Mouse (Mus musculus) left cerebral cortex, postnatal 4 days (tissue): ENCODE data around the gene Atad3a. TPM values are rescaled to one million over a fixed set of nuclear protein-coding genes. Genes with fewer than 3 reads are reported as not detected.

Experiments
- DNase-seq: peaks from one replicate; pipeline ENCODE4 v3.0.0-alpha.2; 2022
- intact Hi-C: fragments of 180-260 bp; cut with DNase I; formaldehyde crosslinking; loops from one replicate; pipeline ENCODE4 v1.15.1; 2025
- total RNA-seq, 2 experiments: library from RNA; stranded (reverse); gene quantifications; 2 replicates each; pipeline ENCODE4 v1.2.3; 2021

Gene Atad3a
- total RNA-seq, 2 experiments from 2014 or later, result 64.8 to 69.8 TPM

DNA sequence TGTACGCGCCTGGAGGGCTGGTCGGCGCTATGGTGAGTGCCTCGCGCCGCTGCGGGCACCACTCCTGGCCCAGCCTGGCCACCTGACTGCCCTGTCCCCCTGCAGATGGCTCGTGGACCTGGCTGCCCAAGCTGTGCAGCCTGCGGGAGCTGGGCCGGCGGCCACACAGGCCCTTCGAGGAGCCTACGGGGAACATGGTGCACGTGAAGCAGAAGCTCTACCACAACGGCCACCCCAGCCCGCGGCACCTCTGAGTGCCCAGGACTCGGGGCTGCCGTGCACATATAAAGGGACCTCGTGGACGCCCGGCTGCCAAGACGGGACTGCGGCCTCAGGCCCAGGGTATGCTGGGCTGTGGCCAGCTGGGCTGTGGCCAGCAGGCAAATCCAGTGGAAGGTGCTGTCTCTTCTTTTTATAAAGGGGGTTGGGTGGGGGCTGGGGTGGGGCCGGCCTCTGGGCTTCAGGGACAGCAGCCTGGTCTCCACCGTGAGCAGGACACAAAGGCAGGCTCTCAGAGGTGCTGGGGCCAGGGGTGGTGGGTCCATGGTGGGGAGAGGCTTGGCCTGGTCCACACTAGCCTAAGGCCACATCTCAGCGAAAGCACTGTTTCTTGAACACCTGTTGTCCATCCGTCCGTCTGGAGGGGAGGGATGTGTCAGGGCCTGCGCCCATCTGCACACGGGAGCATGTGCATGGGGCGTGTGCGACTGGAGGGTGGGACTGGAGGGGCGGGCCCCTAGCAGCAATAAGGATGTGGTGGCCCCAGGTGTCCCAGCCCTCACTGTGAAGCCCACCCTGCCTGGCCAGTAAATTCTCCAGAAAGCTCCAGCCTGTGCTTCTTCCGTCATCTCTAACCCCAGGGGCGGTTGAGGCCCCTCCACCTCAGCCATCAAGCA, 20.9 kb downstream of the Atad3a start:
- intact Hi-C loops, result no loop called here
- peak; percentile 69 for DNase-seq

DNA sequence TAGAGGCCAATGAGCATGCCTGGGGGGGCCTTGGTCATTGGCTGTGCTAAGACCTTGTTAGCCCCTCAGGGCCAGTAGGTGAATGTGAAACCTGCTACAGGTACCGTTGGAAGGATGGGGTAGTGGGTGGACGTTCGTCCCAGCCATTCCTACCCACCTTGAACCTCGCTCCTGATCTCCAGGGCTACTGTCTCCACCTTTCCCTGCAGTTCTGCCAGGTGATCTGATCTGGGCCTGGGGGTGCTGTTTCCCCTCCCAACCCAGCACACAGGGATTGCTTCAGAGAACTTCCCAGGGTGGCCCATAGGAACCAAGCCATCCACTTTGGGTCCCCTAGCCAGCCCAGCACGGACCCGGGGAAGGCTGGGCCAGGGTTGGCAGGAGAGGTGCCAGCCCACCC, 21.7 kb downstream of the Atad3a start:
- peak; percentile 18 for DNase-seq
- intact Hi-C loops, result no loop called here

DNA sequence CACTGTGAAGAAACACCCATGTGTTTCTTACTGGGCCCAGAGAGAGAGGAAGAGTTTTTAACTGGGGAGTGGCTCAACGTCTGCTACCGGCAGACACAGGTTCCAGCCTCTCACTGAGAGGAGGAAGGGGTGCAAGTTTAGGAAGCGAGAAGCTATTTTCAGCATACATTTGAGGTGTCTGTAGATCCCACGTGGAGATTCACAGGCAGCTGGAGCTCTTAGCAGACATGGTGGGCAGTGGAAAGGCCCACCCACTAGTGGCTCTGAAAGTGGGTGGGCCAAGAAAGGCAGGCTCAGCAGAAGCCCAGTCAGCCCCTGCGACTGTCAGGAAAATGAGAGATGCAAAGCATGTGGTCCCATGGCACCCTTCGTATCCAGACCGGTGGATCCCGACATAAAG, 22.6 kb downstream of the Atad3a start:
- intact Hi-C loops, result no loop called here
- no peak for DNase-seq

DNA sequence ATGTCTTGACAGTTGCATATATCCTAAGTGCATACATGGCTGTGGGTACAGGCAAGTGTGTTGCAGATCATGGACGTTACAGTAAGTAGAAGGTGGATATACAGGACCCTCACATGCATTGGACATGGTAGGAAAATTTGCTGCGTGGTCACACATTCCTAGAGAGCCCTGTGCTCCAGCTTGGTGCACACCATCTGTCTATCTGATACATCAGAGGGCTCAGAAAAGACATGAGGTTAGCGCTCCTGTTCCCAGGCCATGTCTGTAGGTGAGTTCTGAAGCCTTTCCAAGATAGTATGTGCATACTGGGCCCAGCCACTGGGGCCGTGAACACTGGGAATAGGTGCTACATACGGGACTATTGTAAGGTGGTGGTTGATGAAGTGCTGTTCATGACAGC, 24.5 kb downstream of the Atad3a start:
- intact Hi-C loops, result no loop called here
- DNase-seq, result no peak

DNA sequence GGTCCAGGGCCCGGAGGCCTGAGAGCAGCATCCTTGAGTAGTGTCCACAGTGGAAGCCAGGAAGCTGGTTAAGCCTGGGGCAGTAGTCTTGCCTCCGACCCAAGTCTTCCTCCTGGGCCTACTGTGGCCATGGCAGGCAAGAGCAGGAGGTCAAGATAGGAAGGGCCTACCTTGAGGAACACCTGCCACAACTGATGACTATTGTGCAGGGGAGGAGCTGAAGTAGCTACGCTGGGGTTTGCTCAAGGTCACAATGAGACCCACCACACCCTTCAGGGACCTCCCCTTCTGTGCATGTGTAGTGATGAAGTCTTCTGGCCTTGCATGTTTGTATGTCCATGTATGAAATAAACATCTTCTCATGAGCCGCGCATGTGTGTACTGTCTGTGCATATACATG, 25.1 kb downstream of the Atad3a start:
- intact Hi-C loops, result no loop called here

DNA sequence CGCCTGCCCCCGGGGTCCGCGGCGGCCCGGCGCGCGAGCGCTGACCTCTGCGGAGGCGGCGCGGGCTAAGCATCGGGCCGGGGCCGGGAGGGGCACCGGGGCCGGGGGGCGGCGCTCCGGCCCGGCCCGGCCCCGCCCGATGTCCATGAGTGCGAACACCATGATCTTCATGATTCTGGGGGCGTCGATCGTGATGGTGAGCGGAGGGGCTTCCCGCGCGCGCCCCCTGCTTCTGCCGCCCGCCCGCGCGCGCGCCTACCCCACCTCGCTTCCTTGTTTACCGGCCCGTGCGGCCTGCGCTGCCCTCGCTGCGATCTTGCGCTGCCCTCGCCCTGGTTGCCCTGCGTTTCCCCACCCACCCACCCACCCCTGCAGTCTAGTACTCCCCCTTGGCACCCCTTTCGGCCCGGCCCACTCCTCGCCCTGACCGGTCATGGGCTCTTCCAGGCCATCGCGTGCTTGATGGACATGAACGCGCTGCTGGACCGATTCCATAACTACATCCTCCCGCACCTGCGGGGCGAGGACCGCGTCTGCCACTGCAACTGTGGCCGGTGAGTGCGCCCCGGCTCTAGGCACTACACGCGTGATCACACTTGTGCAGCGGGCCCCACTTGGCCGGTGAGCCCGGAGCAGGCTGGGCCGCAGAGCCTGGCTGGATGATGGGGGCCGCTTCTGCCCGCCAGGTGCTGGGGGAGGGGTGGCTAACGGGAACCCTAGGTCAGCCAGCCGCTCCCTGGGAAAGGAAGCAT, 25.8 kb downstream of the Atad3a start:
- intact Hi-C loops, result no loop called here
- DNase-seq, result peak; percentile 81

More for the DNA sequence above, 25.1 kb downstream of the Atad3a start:
- DNase-seq, result no peak

DNA sequence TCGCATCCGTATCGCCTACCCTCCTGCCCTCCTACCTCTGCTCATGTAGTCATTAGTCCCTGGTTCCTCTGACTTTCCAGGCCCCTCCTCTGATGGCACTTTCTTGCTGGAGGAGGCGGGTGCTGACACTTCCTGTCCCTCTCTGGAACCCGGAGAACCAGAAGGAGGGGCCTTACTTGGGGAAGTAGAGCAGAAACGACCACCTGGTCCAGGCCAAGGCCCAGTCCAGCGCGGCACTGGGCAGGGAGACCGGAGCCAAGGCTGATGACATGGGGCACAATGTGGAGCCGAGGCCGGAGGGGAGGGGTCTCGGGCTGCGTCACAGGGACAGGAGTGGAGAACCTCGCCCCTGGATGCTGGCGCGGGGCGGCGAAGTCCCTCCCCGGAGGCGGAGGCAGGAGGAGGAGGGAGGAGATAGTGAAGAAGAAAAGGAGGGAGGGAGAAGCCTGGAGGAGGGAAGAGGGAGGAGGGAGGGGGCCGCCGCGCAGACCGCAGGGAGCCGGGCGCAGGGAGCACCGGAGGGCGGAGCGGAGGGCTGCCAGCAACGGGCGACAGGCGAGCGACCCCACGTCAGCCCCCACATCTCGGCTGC, 26.4 kb downstream of the Atad3a start, which contains the start of gene Tmem240:
TSS of gene Tmem240 (plus strand) at position 451 of the 592 bp plus-strand sequence.
- peak; percentile 98 for DNase-seq
- intact Hi-C loops, result no loop called here

DNA sequence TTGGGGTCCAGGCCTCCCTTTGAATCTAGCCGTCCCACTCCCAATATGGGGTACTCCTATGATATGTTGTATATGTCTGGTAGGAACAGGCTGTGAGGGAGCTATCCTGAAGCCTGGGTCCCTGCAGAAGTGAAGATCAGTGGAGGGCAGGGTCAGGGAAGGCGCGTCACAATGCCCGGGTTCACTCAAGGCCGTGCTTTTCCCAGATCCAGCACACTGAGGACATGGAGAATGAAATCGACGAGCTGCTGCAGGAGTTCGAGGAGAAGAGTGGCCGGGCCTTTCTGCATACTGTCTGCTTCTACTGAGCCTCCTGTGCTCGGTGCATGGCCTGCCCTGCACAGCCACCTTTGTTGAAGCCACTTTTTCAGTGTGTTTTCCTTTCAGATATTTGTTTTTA, 27.6 kb downstream of the Atad3a start:
- intact Hi-C loops, result no loop called here
- no peak for DNase-seq

DNA sequence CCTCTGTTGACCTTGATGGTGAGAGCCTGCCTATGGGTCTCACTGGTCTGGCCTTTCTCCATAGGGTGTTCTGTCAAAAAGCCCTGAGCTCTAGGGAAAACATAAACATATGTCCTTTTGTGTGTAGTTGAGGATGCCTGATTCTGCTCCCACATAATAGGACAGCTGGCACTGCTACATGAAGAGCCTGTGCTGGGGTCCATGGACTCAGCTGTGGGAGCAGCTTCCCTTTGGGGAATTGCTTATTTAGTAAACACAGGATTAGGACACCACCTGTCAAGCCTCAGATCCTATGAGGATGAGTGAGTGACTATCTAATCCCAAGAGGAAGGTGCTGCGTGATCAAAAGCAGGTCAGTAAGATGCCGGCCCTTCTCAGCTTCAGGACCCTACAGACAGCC, 32.9 kb downstream of the Atad3a start:
- no peak for DNase-seq
- intact Hi-C loops, result no loop called here

DNA sequence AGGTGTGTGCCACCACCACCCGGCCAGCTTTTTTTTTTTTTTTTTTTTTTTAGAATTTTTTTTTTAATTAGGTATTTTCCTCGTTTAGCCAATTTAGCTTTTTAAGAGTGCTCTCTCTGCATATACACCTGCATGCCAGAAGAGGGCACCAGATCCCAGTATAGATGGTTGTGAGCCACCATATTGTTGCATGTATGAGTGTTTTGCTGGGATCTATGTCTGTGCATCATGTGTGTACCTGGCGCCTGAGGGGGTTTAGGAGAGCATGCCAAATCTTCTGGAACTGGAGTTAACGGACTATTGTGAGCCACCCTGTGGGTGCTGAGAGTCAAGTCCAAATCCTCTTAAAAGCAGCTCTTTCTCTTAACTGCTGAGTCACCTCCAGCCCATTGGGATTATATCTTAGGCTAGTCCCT, 39.2 kb downstream of the Atad3a start:
- intact Hi-C loops, result no loop called here
- DNase-seq, result peak; percentile 27

DNA sequence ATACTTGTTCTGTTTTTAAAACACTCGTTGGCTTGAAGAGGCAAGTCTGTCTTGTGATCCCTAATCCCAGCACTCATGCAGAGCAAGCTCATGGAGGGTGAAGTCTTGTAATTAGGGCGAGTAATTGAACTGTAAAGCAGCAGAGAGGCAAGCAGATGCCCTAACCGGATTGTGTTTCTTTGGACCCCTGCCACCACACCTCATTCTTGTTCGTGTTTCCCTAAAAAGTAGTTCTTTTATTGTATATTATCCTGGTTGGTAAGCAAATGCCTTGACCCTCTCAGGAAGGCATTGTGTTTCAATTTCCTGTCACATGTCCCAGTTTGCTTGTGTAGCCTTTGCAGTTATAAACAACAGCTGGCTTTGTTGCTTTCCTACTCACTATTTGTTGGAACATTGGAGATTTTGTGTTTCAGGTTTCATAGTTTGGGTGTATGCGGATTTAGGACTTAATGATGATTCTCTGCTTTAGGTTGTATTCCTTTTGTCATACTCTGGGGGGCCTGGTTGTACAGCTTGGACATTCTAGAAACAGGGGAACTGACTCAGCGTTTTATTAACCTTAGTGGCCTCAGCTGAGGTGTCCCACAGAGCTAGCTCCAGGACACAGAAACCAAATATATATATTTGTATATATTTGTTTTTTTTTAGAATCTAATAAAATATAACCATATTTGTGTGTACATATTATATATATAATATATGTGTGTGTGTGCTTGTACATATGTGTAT, 50.2 kb downstream of the Atad3a start:
- intact Hi-C loops, result no loop called here
- DNase-seq, result peak; percentile 31

DNA sequence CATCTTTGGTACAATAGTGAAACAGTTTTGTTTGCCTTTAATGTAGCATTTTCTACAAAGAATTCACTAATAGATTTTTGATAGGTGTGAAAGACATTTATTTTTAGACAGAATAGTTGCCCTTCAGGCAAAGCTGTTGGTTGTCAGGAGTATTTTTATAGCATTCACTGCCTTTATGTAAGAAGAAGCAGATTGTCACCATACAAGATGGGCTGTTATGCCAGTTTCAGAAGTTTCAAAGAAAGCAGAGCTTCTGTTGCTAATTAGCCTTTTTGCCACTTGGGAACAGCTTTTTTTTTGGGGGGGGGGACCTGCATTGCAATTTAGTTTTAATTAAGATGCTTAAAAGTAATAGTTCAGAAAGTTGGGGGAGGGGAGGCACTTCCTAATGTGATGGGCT, 51.9 kb downstream of the Atad3a start:
- intact Hi-C loops, result no loop called here
- DNase-seq, result no peak

DNA sequence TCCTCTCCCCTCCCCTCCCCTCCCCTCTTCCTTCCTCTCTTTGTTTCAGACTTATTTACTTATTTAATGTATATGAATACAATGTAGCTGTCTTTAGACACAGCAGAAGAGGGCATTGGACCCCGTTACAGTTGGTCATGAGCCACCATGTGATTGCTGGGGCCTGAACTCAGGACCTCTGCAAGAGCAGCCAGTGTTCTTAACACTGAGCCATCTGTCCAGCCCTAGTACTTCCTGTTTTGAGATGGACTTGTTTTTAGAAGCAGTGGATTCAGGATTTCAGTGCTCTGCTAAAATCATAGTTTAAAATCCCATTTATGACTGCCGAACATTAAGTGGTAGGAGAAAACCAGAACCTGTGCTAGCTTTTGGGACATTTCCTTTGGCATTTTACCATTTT, 52.3 kb downstream of the Atad3a start:
- DNase-seq, result no peak
- intact Hi-C loops, result no loop called here

DNA sequence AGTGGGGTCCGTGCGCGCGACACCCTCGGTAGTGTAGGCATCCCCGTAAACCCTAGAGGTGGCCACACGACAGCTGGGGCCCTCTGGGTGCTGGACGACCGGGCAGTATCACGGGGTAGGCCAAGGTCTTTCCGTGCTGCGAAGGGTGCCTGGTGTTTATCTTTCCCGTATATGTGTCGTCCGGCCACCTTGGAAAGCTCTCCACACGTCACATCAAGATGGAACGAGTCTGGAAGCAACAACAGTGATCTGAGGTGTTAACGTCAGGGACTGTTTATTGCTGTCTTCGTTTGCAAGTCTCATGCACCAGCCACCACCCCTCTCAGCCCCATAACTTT, 55.3 kb downstream of the Atad3a start:
- DNase-seq, result no peak
- intact Hi-C loops, result no loop called here

DNA sequence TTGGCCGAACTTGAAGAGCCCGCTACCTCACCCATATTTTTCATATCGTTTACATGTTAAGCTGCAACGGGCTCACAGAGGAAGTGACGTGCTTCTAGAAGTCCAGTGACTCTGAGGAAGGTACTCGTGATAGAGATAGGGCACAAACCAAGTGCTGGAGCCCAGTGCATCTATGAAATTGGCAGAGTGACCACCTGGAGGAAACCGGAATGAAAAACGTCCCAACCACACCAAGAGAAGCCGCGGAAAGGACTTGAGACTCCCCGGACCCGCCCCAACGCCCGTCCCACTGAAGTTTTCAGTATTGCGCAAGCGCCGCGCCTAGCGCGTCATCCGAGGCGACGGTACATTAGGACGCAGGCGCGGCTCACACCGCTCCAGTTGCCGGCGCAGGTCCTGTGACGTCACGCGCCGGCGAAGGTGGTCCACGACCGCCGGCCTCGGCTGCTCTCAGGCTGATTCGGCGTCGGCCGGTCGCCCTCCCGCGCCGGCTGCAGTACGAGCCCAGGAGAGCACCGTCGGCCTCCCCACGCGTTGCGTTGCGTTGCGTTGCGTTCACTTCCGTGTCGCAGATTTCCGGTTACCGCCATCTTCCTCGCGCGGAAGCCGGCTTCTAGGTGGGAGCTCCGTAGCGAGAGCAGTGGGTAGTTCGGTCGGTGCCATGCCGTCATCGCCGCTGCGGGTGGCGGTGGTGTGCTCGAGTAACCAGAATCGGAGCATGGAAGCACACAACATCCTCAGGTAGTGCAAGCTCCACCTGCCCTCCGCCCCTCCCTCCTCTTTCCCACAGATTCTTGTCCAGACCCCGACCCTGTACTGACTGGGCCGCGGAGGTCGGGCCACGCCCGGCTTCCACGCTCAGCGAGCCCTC, 55.9 kb downstream of the Atad3a start, which contains the start of gene Ssu72:
TSS of gene Ssu72 (plus strand) at position 80 of the 871 bp plus-strand sequence.
- DNase-seq, result peak; percentile 94
- intact Hi-C loops, result no loop called here

DNA sequence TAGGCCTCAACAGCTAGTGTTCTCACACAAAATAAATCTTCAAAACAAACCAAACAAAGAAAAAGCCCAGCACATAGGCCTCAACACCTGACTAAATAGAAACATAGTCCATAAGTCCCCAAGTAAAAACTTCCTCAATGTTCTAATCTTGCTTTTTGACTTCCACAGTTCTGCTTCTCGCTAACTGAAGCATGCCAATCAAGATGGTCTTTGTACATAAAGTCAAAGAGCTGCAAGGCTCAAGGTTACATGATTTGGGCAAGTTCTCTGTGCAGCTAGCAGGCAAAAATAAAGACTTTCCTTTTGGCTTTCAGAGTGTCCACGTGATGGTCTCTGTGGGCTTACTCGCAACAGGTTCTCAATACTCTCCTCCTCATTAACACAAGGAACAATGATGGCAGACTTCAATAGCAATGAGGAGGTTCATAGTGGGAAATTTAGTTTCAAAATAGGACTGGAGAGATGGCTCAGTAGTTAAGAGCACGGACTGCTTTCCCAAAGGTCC, 57.4 kb downstream of the Atad3a start:
- intact Hi-C loops, result no loop called here
- no peak for DNase-seq

DNA sequence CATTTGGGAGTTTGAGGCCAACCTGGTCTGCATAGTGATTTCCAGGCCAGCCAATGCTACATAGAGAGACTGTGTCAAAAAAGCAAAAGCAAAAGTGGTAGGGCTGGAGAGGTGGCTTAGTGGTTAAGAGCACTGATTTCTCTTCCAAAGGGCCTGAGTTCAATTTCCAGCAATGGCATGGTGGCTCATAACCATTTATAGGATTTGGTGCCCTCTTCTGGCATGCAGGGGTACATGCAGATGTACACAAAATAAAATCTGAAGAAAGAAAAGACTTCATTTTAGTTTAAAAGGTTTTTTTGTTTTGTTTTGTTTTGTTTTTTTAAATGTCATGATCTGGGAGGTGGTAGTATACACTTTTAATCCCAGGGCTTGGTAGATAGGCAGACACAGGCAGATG, 60.5 kb downstream of the Atad3a start:
- intact Hi-C loops, result no loop called here
- DNase-seq, result no peak

DNA sequence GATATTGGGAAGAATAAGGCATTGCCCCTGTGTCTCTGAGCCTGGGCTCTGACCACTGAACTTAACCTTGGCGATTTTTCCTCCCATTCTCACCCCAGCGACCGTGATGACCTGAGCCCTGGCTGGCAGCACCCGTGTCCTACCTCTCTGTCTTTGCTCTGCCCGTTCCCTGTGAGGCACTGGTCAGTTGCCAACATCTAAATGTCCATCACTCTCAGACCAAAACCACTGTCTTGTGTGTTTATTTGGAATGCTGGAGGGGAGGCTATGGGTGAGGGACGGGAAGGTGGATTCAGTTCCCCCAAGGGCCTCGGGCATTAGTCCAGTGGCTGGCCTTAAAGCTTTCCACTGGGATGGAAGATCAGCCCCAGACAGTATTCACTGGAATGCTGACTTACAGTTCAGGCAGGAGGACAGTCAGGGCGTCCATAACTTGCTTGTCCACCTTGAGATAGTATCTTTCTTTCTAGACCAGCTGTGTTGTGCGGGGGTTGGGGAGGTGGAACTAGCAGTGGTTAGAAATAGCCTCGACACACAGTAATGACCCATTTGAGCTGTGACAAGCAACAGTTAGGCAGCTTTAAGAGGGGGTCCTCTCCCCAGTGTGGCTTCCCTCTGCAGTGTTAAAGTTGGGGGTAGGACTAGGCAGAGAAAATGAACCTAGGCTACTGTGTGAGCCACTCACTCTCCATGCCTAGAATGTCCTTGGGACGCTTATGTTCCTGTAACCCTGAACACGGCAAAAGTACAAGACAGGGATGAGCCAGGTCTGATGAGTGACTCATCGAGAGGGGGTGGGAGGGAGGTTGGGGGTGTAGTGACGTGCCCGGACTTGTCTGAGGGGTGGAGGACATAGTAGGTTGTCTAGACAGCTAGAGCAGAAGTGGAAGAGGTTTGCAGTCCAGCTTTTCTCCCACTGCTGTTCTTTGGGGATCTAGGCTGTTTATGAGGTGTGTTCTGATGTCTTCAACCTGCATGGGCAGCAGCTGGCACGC, 64.3 kb downstream of the Atad3a start:
- intact Hi-C loops, result no loop called here

More for the DNA sequence above, 64.3 kb downstream of the Atad3a start:
- DNase-seq, result no peak
